Mouse (Mus musculus): ENCODE measurements around the gene Rcl1. TPM values are rescaled to one million over a fixed set of nuclear protein-coding genes. Genes with fewer than 3 reads are reported as not detected.

The Rcl1 gene
- polyA plus RNA-seq, 1 experiment from 2014 or later = 5.0 TPM

- Histone ChIP-seq H3K79me2 (ENCODE audit: inconsistent target) (no peaks in the 10 kb centered on the region), H3K27ac (no peak overlapping the region), H3K36me3 (ENCODE audit: inconsistent target) (no peaks in the 10 kb centered on the region), H3K4me3 (ENCODE audit: inconsistent target) (no peak overlapping the region)
- 94% methylated on average over 6 of the region's 6 CpGs for WGBS (ENCODE audit: missing documents)
Measured at GRCm38 (mm10) chr19:29150038-29150437, 48.9 kb downstream of the Rcl1 start.

GRCm38 (mm10) chr19:29151443-29151842 lies 50.3 kb downstream of the Rcl1 start:
- 96% methylated on average over 2 of the region's 2 CpGs for WGBS (ENCODE audit: missing documents)
- H3K27ac ChIP-seq = no peak overlapping the region
- H3K4me3 ChIP-seq (ENCODE audit: inconsistent target) = no peak overlapping the region
- H3K36me3 ChIP-seq (ENCODE audit: inconsistent target) = no peaks in the 10 kb centered on the region
- no peaks in the 10 kb centered on the region for H3K79me2 ChIP-seq (ENCODE audit: inconsistent target)

GRCm38 (mm10) chr19:29155552-29155951 lies 54.4 kb downstream of the Rcl1 start:
- WGBS (ENCODE audit: missing documents) = 92% methylated on average over 3 of the region's 3 CpGs
- Histone ChIP-seq H3K79me2 (ENCODE audit: inconsistent target) (no peaks in the 10 kb centered on the region), H3K36me3 (ENCODE audit: inconsistent target) (no peaks in the 10 kb centered on the region), H3K27ac (no peak overlapping the region), H3K4me3 (ENCODE audit: inconsistent target) (no peak overlapping the region)

DNA sequence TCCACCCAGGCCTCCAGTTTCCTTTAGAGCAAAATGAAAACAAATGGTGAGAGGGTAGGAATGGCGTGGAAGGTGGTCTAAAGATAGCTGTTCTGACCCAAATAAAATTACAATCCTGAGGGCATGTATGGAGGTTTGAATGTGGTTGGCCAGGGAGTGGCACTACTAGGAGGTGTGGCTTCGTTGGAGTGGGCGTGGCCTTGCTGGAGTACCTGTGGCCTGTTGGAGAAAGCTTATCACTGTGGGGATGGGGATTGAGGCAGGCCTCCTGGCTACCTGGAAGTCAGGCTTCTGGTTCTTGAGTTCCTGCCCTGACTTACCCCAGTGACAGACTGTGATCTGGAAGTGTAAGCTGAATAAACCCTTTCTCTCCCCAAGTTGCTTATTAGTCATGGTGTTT lies 55.2 kb downstream of the Rcl1 start:
- Histone ChIP-seq H3K36me3 (ENCODE audit: inconsistent target) (no peaks in the 10 kb centered on the region), H3K27ac (no peak overlapping the region), H3K4me3 (ENCODE audit: inconsistent target) (no peak overlapping the region), H3K79me2 (ENCODE audit: inconsistent target) (no peaks in the 10 kb centered on the region)
- WGBS (ENCODE audit: missing documents) = 80% methylated on average over 3 of the region's 3 CpGs

DNA sequence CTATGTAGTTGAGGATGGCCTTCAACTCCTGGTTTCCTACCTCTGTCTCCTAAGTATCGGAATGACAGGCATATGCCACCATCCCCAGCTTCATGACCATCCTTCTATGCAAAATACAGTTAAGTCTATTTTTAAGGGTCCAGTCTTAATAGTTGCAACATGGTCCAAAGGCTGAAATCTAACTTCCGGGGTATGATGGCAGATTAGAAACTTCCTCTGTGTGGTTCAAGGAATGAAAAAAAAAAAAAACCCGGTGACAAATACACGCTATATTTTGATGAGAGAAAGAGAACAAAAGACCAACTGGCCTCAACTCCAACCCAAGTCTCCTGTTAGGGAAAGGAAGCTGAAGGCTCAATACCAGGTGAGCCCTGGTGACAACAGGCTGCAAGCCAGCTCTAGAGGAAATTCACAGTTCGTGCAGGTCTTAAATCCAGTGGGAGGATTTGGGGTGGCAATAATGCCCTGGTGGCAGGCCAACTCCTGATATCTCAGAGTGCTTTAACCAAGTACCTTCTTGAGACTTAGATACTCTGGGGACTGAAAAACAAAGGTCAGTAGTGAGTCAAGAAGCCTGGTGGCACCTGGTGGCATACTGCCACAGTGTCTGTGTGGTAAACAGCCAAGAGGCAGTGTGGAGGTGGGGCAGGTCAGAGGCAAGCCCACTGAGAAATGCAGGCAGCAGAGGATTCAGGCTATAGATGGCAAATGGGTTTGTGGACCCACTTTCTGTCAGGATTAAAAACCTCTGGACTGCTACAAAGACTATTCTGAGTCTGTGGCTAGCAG lies 56.7 kb downstream of the Rcl1 start:
- Histone ChIP-seq H3K36me3 (ENCODE audit: inconsistent target) (no peaks in the 10 kb centered on the region), H3K4me3 (ENCODE audit: inconsistent target) (no peak overlapping the region), H3K79me2 (ENCODE audit: inconsistent target) (no peaks in the 10 kb centered on the region), H3K27ac (no peak overlapping the region)
- 43% methylated on average over 5 of the region's 5 CpGs for WGBS (ENCODE audit: missing documents)

DNA sequence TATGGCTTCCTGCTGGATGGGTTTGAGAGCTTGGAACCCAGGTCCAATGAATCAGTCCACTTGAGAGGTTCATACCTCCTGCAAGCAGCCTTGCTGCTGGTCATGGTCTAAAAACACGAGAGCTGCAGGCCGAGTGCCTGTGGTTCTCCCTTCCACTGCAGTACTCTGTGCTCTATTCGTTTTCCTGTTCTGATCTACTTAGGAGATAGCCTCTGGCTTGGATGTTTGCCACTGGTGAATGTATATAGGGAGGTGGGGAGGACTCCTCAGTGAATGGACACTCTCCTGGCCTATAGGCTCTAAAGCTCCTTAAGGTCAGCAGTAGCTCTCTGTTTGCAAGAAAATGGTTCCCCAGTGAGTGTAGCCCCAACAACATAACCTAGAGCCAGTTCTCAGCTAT lies 57.3 kb downstream of the Rcl1 start:
- 73% methylated on average over 3 of the region's 3 CpGs for WGBS (ENCODE audit: missing documents)
- Histone ChIP-seq H3K36me3 (ENCODE audit: inconsistent target) (no peaks in the 10 kb centered on the region), H3K4me3 (ENCODE audit: inconsistent target) (no peak overlapping the region), H3K27ac (no peak overlapping the region), H3K79me2 (ENCODE audit: inconsistent target) (no peaks in the 10 kb centered on the region)

GRCm38 (mm10) chr19:29163817-29164527 lies 62.8 kb downstream of the Rcl1 start:
- no peaks in the 10 kb centered on the region for H3K36me3 ChIP-seq (ENCODE audit: inconsistent target)
- H3K27ac ChIP-seq = no peak overlapping the region
- no peaks in the 10 kb centered on the region for H3K79me2 ChIP-seq (ENCODE audit: inconsistent target)
- H3K4me3 ChIP-seq (ENCODE audit: inconsistent target) = no peak overlapping the region
- WGBS (ENCODE audit: missing documents) = 95% methylated on average over 4 of the region's 4 CpGs

DNA sequence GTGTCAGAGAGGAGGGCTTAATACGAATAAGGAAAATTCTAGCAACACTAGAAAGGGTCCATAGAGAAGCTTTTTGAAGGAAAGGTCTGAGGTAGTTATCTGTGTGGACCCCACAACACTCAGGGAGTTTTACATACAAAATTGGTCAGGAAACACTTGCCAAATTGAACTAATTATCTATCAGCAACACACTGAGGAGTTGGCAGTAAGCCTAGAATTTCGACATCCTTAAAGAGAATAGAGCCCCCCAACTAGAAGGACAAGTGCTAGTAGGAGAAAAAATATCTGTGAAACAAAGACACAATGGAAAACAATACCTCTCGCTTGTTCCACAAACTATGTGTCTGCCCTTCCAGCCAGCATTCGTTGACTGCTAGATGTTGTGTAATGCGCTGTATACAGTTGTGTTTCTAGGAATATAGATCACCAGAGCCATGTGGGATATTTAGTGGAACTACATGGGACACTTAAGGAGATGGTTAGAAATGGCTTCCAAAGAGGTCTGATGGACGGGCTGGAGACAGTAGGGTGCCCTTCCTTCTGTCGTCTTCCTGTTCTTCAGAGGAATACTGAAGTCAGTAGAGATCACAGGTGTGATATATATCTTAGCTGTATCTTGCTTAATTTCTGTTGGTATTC lies 63.5 kb downstream of the Rcl1 start:
- no peak overlapping the region for H3K27ac ChIP-seq

GRCm38 (mm10) chr19:29167938-29168337 lies 66.8 kb downstream of the Rcl1 start:
- Histone ChIP-seq H3K27ac (no peak overlapping the region), H3K79me2 (ENCODE audit: inconsistent target) (no peaks in the 10 kb centered on the region), H3K36me3 (ENCODE audit: inconsistent target) (no peaks in the 10 kb centered on the region), H3K4me3 (ENCODE audit: inconsistent target) (no peak overlapping the region)
- 53% methylated on average over 6 of the region's 6 CpGs for WGBS (ENCODE audit: missing documents)

More for the DNA sequence above, 63.5 kb downstream of the Rcl1 start:
- Histone ChIP-seq H3K36me3 (ENCODE audit: inconsistent target) (no peaks in the 10 kb centered on the region), H3K79me2 (ENCODE audit: inconsistent target) (no peaks in the 10 kb centered on the region), H3K4me3 (ENCODE audit: inconsistent target) (no peak overlapping the region)
- 70% methylated on average over 7 of the region's 7 CpGs for WGBS (ENCODE audit: missing documents)

- H3K79me2 ChIP-seq (ENCODE audit: inconsistent target) = no peaks in the 10 kb centered on the region
- H3K4me3 ChIP-seq (ENCODE audit: inconsistent target) = no peak overlapping the region
- 48% methylated on average over 4 of the region's 4 CpGs for WGBS (ENCODE audit: missing documents)
- H3K36me3 ChIP-seq (ENCODE audit: inconsistent target) = no peaks in the 10 kb centered on the region
- H3K27ac ChIP-seq = no peak overlapping the region
Measured at GRCm38 (mm10) chr19:29180336-29180735, 79.2 kb downstream of the Rcl1 start.

DNA sequence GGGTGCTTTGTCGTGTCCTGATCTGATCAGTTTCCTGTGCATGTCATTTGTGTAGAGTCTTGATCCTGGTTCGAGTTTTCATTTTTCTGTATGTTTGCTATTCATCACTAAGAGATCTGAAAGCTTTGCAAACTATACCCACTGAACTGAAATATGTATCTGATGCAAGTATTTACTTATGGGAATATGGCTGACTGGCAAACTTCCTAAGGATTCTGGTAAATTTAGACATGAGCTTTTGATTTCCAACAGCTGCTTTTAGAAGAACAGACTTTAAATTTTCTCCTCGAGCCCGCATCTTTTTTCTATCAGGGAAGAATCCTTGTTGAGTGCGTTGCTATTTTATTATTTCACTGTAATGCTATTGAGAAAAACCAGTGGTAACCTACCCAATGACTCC lies 81.0 kb downstream of the Rcl1 start:
- Histone ChIP-seq H3K4me3 (ENCODE audit: inconsistent target) (no peak overlapping the region), H3K36me3 (ENCODE audit: inconsistent target) (no peaks in the 10 kb centered on the region), H3K27ac (no peak overlapping the region), H3K79me2 (ENCODE audit: inconsistent target) (no peaks in the 10 kb centered on the region)
- WGBS (ENCODE audit: missing documents) = 94% methylated on average over 5 of the region's 5 CpGs

DNA sequence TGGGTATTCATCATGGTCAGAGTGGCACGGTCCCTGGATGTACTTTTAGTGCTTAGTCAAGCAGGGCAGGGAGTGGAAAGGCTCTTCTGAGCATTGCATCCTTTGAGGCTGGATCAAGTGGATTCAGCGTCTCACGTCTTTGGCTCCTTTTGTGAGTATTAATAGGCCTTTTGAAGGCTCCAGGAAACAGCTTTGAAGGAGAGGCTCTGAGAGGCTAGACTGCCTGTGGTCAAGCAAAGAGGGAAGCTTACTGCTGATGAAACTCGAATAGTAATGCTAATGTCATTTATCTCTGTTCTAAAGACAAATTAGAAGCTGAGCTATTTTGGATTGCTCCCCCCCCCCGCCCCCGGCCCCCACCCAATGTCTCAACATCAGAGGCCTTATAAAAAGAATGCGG lies 83.9 kb downstream of the Rcl1 start:
- Histone ChIP-seq H3K79me2 (ENCODE audit: inconsistent target) (no peaks in the 10 kb centered on the region), H3K27ac (no peak overlapping the region), H3K36me3 (ENCODE audit: inconsistent target) (no peaks in the 10 kb centered on the region), H3K4me3 (ENCODE audit: inconsistent target) (no peak overlapping the region)
- WGBS (ENCODE audit: missing documents) = 22% methylated on average over 7 of the region's 7 CpGs

DNA sequence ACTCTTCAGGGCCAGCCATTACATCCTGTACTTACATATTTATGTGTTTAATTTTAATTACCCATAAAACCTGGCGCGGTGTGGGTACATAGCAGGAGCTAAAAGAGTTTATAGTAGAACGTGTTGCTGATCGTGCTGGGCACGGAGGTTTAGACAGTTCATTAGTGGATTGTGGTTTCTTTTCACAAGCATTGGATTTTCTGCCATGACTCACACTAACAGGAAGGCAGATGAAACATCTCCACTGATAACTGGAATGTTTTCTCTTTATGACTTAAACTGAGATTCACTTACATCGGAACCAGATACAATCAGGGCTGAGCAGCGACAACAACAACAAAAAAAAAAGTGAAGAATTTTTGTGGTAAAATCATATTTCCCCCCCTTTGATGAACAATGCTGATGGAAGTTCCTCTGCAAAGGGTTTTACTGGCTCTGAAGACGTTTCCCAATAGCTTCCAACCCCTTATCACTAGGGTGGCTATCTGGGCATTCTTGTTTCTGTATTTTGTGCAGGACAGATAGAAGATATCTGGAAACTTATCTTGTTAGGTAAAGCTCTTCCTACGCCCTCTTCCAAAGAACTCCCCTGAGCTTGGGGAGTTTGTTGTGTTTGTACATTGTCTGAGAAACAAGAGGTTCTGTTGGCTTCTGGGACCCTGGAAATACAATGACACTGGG lies 84.5 kb downstream of the Rcl1 start:
- Histone ChIP-seq H3K36me3 (ENCODE audit: inconsistent target) (no peaks in the 10 kb centered on the region), H3K27ac (no peak overlapping the region), H3K4me3 (ENCODE audit: inconsistent target) (no peak overlapping the region), H3K79me2 (ENCODE audit: inconsistent target) (no peaks in the 10 kb centered on the region)
- WGBS (ENCODE audit: missing documents) = 40% methylated on average over 9 of the region's 9 CpGs

DNA sequence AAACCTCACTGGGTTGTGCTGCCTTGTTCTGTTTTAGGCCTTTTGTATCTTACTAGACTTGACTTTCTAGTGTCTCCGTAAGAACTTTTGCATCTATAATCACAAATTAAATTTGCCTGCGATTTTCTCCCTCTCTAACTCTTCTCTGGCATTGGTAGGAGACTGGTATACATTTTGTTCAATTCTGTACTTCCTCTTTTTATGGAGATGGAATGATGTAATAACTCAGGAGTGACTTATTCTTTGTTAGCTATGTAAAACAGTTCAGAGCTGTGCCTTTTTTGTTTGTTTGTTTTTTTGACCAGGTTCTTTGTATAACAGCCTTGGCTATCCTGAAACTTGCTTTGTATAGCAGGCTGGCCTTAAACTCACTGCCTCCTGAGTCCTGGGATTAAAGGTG lies 87.7 kb downstream of the Rcl1 start:
- H3K36me3 ChIP-seq (ENCODE audit: inconsistent target) = no peaks in the 10 kb centered on the region
- H3K4me3 ChIP-seq (ENCODE audit: inconsistent target) = no peak overlapping the region
- H3K79me2 ChIP-seq (ENCODE audit: inconsistent target) = no peaks in the 10 kb centered on the region
- WGBS (ENCODE audit: missing documents) = 62% methylated on average over 2 of the region's 2 CpGs
- H3K27ac ChIP-seq = no peak overlapping the region
